ENCODE assay signal across 28 mouse cellular contexts in the genomic region with DNA sequence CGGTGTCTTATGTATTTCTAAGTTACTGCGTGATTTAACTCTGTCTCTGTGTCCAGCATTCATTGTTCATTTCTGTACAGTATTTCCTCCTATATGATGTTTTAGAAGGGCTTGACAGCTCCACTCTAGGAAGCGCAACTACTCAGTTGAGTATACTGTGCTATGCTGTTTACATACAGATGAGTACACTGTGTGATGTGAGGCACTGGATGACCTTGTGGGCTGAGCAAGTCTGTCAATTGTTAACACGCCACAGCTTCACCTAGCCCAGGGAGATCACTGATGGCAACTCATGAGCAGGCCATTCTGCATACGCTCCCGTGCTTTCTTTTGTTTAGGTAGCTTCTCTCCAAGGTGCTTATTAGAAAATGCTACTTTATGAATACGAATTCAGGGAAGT.
"Had no signal": no experiment of that assay in that cellular context is flagged by ENCODE, and none has a peak within 500 bp of the region (broad histone marks: within the 10 kb centered on the region; RNA-seq: fewer than 3 reads in every experiment).

No protein-coding gene starts in this region.

- H3K9ac ChIP-seq: embryonic facial prominence, embryonic 12.5 days; embryonic facial prominence, embryonic 13.5 days; embryonic facial prominence, embryonic 15.5 days; forebrain, embryonic 12.5 days; forebrain, embryonic 13.5 days; forebrain, embryonic 15.5 days; forebrain, postnatal 0 days had no signal

- H3K4me2 ChIP-seq: embryonic facial prominence, embryonic 12.5 days; embryonic facial prominence, embryonic 13.5 days; embryonic facial prominence, embryonic 15.5 days; forebrain, embryonic 12.5 days; forebrain, embryonic 13.5 days; forebrain, embryonic 15.5 days had no signal

- H3K9me3 ChIP-seq: embryonic facial prominence, embryonic 10.5 days; embryonic facial prominence, embryonic 12.5 days; embryonic facial prominence, embryonic 13.5 days; embryonic facial prominence, embryonic 15.5 days; forebrain, embryonic 10.5 days; forebrain, embryonic 12.5 days; forebrain, embryonic 13.5 days; forebrain, embryonic 15.5 days had no signal

- H3K4me3 ChIP-seq: embryonic facial prominence, embryonic 10.5 days; embryonic facial prominence, embryonic 12.5 days; embryonic facial prominence, embryonic 13.5 days; embryonic facial prominence, embryonic 15.5 days; erythroblast, embryonic 14.5 days; forebrain, embryonic 10.5 days; forebrain, embryonic 12.5 days; forebrain, embryonic 13.5 days; forebrain, embryonic 15.5 days; gastrocnemius, adult 2 months had no signal

- DNase-seq: cerebellum, adult 18-20 months; cerebellum, adult 2 months; cerebellum, adult 8-10 months; cerebellum, adult 9-10 months; cerebellum, adult 9-11 months; cerebellum, postnatal 10 days; cerebellum, postnatal 14 days; cerebellum, postnatal 25 days; cerebellum, postnatal 36 days; embryo, embryonic 11 days; forebrain, postnatal 0 days; gastrocnemius, adult 2 months; gastrocnemius, postnatal 10 days; gastrocnemius, postnatal 14 days; gastrocnemius, postnatal 25 days; gastrocnemius, postnatal 36 days; heart, adult 11 months had no signal

- H3K4me1 ChIP-seq: embryonic facial prominence, embryonic 12.5 days; embryonic facial prominence, embryonic 13.5 days; embryonic facial prominence, embryonic 15.5 days; forebrain, embryonic 12.5 days; forebrain, embryonic 13.5 days; forebrain, embryonic 15.5 days had no signal

- H3K36me3 ChIP-seq: embryonic facial prominence, embryonic 10.5 days; embryonic facial prominence, embryonic 12.5 days; embryonic facial prominence, embryonic 13.5 days; embryonic facial prominence, embryonic 15.5 days; forebrain, embryonic 10.5 days; forebrain, embryonic 12.5 days; forebrain, embryonic 15.5 days had no signal

- ATAC-seq: forebrain, embryonic 13.5 days; forebrain, embryonic 14.5 days; forebrain, embryonic 15.5 days; forebrain, embryonic 16.5 days; forebrain, postnatal 0 days had no signal

- H3K27ac ChIP-seq: embryonic facial prominence, embryonic 10.5 days; embryonic facial prominence, embryonic 12.5 days; embryonic facial prominence, embryonic 13.5 days; embryonic facial prominence, embryonic 15.5 days; forebrain, embryonic 10.5 days; forebrain, embryonic 12.5 days; forebrain, embryonic 13.5 days; forebrain, embryonic 15.5 days; gastrocnemius, adult 2 months had no signal

- H3K27me3 ChIP-seq: embryonic facial prominence, embryonic 12.5 days; embryonic facial prominence, embryonic 13.5 days; embryonic facial prominence, embryonic 15.5 days; forebrain, embryonic 12.5 days; forebrain, embryonic 13.5 days; forebrain, embryonic 15.5 days had no signal
